In genomic region chr9:50603998-50604324, GRCm38 (mm10) we compare ENCODE assay signal across 8 mouse cellular contexts. TPM values are rescaled to one million over a fixed set of nuclear protein-coding genes. Genes with fewer than 3 reads are reported as not detected.
DNase-seq lines count a peak whose midpoint lies in the region; ATAC-seq and TF ChIP-seq lines count a peak whose summit lies in the region.

No protein-coding gene starts in this region.

- peak; percentile 34; the same call in 1 of the 2 replicates for TF ChIP-seq CTCF in embryonic fibroblast, embryonic 13.5 days (IDR thresholded peaks at IDR 0.05; ENCODE audit: borderline replicate concordance, insufficient read depth, low read length)

- no peak for DNase-seq in lung, adult 18-20 months
- no peak for DNase-seq in limb, embryonic 10.5 days (ENCODE audit: low spot score)
- no peak for DNase-seq in urinary bladder, postnatal 36 days (ENCODE audit: low spot score in 2 of 2)
- no peak for DNase-seq in adrenal gland, adult 8-10 months
- no peak for DNase-seq in adrenal gland, postnatal 25 days

- no peaks in the 10 kb centered on the region for H3K27me3 ChIP-seq in lung, embryonic 16.5 days (ENCODE audit: control insufficient read depth, insufficient read depth, low read depth, low read length)
- H3K27me3 ChIP-seq in limb, embryonic 10.5 days (ENCODE audit: low read depth, poor library complexity, severe bottlenecking), result no peaks in the 10 kb centered on the region
- H3K27me3 ChIP-seq in neural tube, embryonic 15.5 days (replicated peaks), result no peaks in the 10 kb centered on the region

- H3K4me2 ChIP-seq in lung, embryonic 16.5 days (ENCODE audit: low read depth, low read length), result peak overlapping the region; percentile 92
- H3K4me2 ChIP-seq in neural tube, embryonic 15.5 days, result peak overlapping the region; percentile 88

- H3K4me3 ChIP-seq in lung, embryonic 16.5 days (ENCODE audit: low read length), result peak overlapping the region; percentile 90
- H3K4me3 ChIP-seq in embryonic fibroblast, embryonic 13.5 days (ENCODE audit: insufficient read depth, low read length), result peak overlapping the region; percentile 90
- H3K4me3 ChIP-seq in limb, embryonic 10.5 days, result peak overlapping the region; percentile 74
- peak overlapping the region; percentile 94 for H3K4me3 ChIP-seq in neural tube, embryonic 15.5 days (replicated peaks)

- 0% methylated on average over 24 of the region's 24 CpGs for WGBS in lung, embryonic 16.5 days
- WGBS in limb, embryonic 10.5 days, result under 1% methylated on average over 24 of the region's 24 CpGs
- WGBS in neural tube, embryonic 15.5 days, result under 1% methylated on average over 24 of the region's 24 CpGs

- H3K27ac ChIP-seq in lung, embryonic 16.5 days (ENCODE audit: low read length), result peak overlapping the region; percentile 86
- H3K27ac ChIP-seq in embryonic fibroblast, embryonic 13.5 days (ENCODE audit: insufficient read depth, low read length), result peak overlapping the region; percentile 70
- H3K27ac ChIP-seq in limb, embryonic 10.5 days, result peak overlapping the region; percentile 88
- H3K27ac ChIP-seq in neural tube, embryonic 15.5 days (replicated peaks), result peak overlapping the region; percentile 91

- no peaks in the 10 kb centered on the region for H3K9me3 ChIP-seq in lung, embryonic 16.5 days (ENCODE audit: control insufficient read depth, low read length)
- H3K9me3 ChIP-seq in limb, embryonic 10.5 days (replicated peaks), result no peaks in the 10 kb centered on the region
- no peaks in the 10 kb centered on the region for H3K9me3 ChIP-seq in neural tube, embryonic 15.5 days (replicated peaks)

- peak; percentile 82 for ATAC-seq in lung, embryonic 16.5 days (ENCODE audit: low read depth)
- peak; percentile 88 for ATAC-seq in neural tube, embryonic 15.5 days (ENCODE audit: low FRiP score)

- peaks cover 20% of the 10 kb centered on the region for H3K36me3 ChIP-seq in lung, embryonic 16.5 days (ENCODE audit: control insufficient read depth, insufficient read depth, low read length)
- peaks cover 60% of the 10 kb centered on the region for H3K36me3 ChIP-seq in limb, embryonic 10.5 days
- peaks cover 44% of the 10 kb centered on the region for H3K36me3 ChIP-seq in neural tube, embryonic 15.5 days

- peaks cover 18% of the 10 kb centered on the region for H3K4me1 ChIP-seq in lung, embryonic 16.5 days (replicated peaks; ENCODE audit: control insufficient read depth, insufficient read depth, low read length)
- peaks cover 7% of the 10 kb centered on the region for H3K4me1 ChIP-seq in embryonic fibroblast, embryonic 13.5 days (ENCODE audit: control insufficient read depth, insufficient read depth, low read length)
- peaks cover 18% of the 10 kb centered on the region for H3K4me1 ChIP-seq in limb, embryonic 10.5 days
- H3K4me1 ChIP-seq in neural tube, embryonic 15.5 days, result peaks cover 36% of the 10 kb centered on the region

- no peak for TF ChIP-seq POLR2A in embryonic fibroblast, embryonic 13.5 days (IDR thresholded peaks at IDR 0.05; ENCODE audit: low read depth, low read length)

- H3K9ac ChIP-seq in lung, embryonic 16.5 days (ENCODE audit: low read length), result peak overlapping the region; percentile 79
- peak overlapping the region; percentile 97 for H3K9ac ChIP-seq in neural tube, embryonic 15.5 days (replicated peaks)

RNA-seq across cellular contexts. Expression of gene Timm8b, which starts 0.3 kb away (rescaled TPM):
- 193 and 194 TPM in 2 replicates for polyA plus RNA-seq in lung, embryonic 16.5 days (2015; fragmentation: Nextera tagmentation; extraction: Ambion mirVana)
- 107 and 113 TPM in 2 replicates for polyA plus RNA-seq in embryonic fibroblast, embryonic 13.5 days (2011; ENCODE audit: insufficient read length, low read depth, missing spikeins)
- 297 and 307 TPM in 2 replicates for polyA plus RNA-seq in limb, embryonic 10.5 days (2016; fragmentation: Nextera tagmentation; extraction: Ambion mirVana)
- 341 and 407 TPM in 2 replicates for polyA plus RNA-seq in neural tube, embryonic 15.5 days (2015; fragmentation: Nextera tagmentation; extraction: Ambion mirVana)
- 100 to 1,000 TPM; 139 to 206 (median 156) TPM for total RNA-seq in adrenal gland, adult 8-10 months (2022)
- total RNA-seq in adrenal gland, postnatal 25 days (2021), result 189 and 190 TPM in 2 replicates

RNA-seq across cellular contexts. Expression of gene Sdhd, which starts 0.3 kb away (rescaled TPM):
- 298 and 304 TPM in 2 replicates for polyA plus RNA-seq in lung, embryonic 16.5 days (2015; fragmentation: Nextera tagmentation; extraction: Ambion mirVana)
- 109 TPM in 2 replicates for polyA plus RNA-seq in embryonic fibroblast, embryonic 13.5 days (2011; ENCODE audit: insufficient read length, low read depth, missing spikeins)
- 337 and 352 TPM in 2 replicates for polyA plus RNA-seq in limb, embryonic 10.5 days (2016; fragmentation: Nextera tagmentation; extraction: Ambion mirVana)
- polyA plus RNA-seq in neural tube, embryonic 15.5 days (2015; fragmentation: Nextera tagmentation; extraction: Ambion mirVana), result 298 and 311 TPM in 2 replicates
- total RNA-seq in adrenal gland, adult 8-10 months (2022), result 100 to 1,000 TPM; 137 to 229 (median 191) TPM
- total RNA-seq in adrenal gland, postnatal 25 days (2021), result 234 and 247 TPM in 2 replicates

RNA-seq across cellular contexts. Expression of gene Pih1d2, which starts 13.2 kb away (rescaled TPM):
- 8.7 and 9.6 TPM in 2 replicates for polyA plus RNA-seq in lung, embryonic 16.5 days (2015; fragmentation: Nextera tagmentation; extraction: Ambion mirVana)
- 1.4 and 1.5 TPM in 2 replicates for polyA plus RNA-seq in embryonic fibroblast, embryonic 13.5 days (2011; ENCODE audit: insufficient read length, low read depth, missing spikeins)
- 5.1 and 5.4 TPM in 2 replicates for polyA plus RNA-seq in limb, embryonic 10.5 days (2016; fragmentation: Nextera tagmentation; extraction: Ambion mirVana)
- 4.1 and 4.6 TPM in 2 replicates for polyA plus RNA-seq in neural tube, embryonic 15.5 days (2015; fragmentation: Nextera tagmentation; extraction: Ambion mirVana)
- 1 to 10 TPM; 2.5 to 3.5 (median 3.0) TPM for total RNA-seq in adrenal gland, adult 8-10 months (2022)
- 2.2 and 5.4 TPM in 2 replicates for total RNA-seq in adrenal gland, postnatal 25 days (2021)

RNA-seq across cellular contexts. Expression of gene Nkapd1, which starts 13.3 kb away (rescaled TPM):
- polyA plus RNA-seq in lung, embryonic 16.5 days (2015; fragmentation: Nextera tagmentation; extraction: Ambion mirVana), result 21.0 and 22.0 TPM in 2 replicates
- 18.0 and 24.7 TPM in 2 replicates for polyA plus RNA-seq in embryonic fibroblast, embryonic 13.5 days (2011; ENCODE audit: insufficient read length, low read depth, missing spikeins)
- 20.4 and 21.3 TPM in 2 replicates for polyA plus RNA-seq in limb, embryonic 10.5 days (2016; fragmentation: Nextera tagmentation; extraction: Ambion mirVana)
- 18.0 and 18.1 TPM in 2 replicates for polyA plus RNA-seq in neural tube, embryonic 15.5 days (2015; fragmentation: Nextera tagmentation; extraction: Ambion mirVana)
- total RNA-seq in adrenal gland, adult 8-10 months (2022), result 10 to 100 TPM; 16.8 to 24.3 (median 22.4) TPM
- total RNA-seq in adrenal gland, postnatal 25 days (2021), result 25.1 and 28.6 TPM in 2 replicates

RNA-seq across cellular contexts. Expression of gene Tex12, which starts 42.8 kb away (rescaled TPM):
- polyA plus RNA-seq in lung, embryonic 16.5 days (2015; fragmentation: Nextera tagmentation; extraction: Ambion mirVana), result not detected in 2 replicates
- not detected in 2 replicates for polyA plus RNA-seq in embryonic fibroblast, embryonic 13.5 days (2011; ENCODE audit: insufficient read length, low read depth, missing spikeins)
- not detected in 2 replicates for polyA plus RNA-seq in limb, embryonic 10.5 days (2016; fragmentation: Nextera tagmentation; extraction: Ambion mirVana)
- 0.23 and 0.24 TPM in 2 replicates for polyA plus RNA-seq in neural tube, embryonic 15.5 days (2015; fragmentation: Nextera tagmentation; extraction: Ambion mirVana)
- total RNA-seq in adrenal gland, adult 8-10 months (2022), result not detected
- not detected in 2 replicates for total RNA-seq in adrenal gland, postnatal 25 days (2021)
